Mouse (Mus musculus) spleen, adult 2 months (tissue): ENCODE measurements around the gene Smc4.

ENCODE experiments used
- CTCF ChIP-seq: fragments of 200-500 bp; IDR thresholded peaks from 2 replicates; pipeline ENCODE4 v1.5.1; 2011; ENCODE audit warnings: mild to moderate bottlenecking, inconsistent platforms; ENCODE audit not compliant: insufficient read depth, insufficient read length, insufficient replicate concordance; ENCODE audit errors: extremely low read depth
- POLR2A ChIP-seq: fragments of 200-500 bp; IDR thresholded peaks from 2 replicates; pipeline ENCODE4 v1.6.1; 2011; ENCODE audit warnings: low read depth, low read length, inconsistent platforms

DNA sequence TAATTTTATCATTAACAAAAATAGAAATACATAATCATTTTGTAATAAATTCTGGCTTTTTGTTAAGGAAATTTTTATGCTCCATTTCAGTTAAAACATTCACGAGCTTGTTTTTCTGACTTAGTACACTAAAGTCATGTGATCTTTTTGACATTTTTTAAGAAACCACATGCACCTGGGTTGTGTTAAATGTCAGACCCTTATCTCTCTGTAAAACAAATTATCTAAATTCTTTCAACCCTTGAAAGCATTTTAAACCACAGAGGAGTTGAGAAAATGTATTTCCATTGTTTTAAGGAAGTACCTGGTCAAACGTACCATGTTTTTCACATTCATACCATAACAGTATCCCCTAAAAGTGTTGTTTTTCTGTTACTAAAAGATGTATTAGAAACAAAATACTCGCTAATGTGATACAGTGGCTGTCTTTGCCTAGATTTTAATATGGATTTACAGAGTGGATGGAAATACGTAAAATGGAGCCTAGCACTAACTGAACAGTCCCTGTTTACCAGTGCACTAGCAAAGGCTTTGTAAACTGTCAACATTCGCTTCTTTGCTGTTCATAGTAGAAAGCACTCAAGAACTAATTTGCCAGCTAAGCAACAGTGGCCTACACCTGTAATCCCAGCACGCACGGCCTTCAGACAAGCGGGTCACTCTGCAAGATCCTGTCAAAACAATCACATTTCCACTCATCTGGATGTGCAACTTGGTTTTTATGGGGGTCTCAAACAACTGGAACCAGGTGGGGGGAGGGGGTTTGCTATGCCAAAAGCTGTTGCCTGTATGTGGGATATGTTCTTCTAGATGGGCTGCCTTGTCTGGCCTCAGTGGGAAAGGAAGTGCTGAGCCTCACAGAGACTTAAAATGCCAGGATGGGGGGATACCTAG, 29.7 kb upstream of the Smc4 start:
- TF ChIP-seq CTCF: no peak
- TF ChIP-seq POLR2A: no peak
